20 mouse cellular contexts compared by ENCODE assay signal in the genomic region with DNA sequence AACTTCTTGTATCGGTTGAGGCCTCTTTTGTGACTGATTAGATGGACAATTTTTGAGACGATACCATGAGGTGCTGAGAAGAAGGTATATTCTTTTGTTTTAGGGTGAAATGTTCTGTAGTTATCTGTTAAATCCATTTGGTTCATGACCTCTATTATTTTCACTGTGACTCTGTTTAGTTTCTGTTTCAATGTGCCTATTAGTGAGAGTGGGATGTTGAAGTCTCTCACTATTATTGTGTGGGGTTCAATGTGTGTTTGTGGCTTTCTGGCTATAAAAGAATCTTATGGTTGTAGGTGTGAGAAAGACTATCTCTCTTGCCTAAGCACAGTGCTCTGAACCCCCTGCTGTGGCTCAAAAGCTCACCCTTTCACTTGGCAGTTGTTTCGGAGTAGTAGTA.
DNase-seq lines count a peak whose midpoint lies in the region; ATAC-seq and TF ChIP-seq lines count a peak whose summit lies in the region.
"Had no signal": no experiment of that assay in that cellular context is flagged by ENCODE, and none has a peak within 500 bp of the region (broad histone marks: within the 10 kb centered on the region; RNA-seq: fewer than 3 reads in every experiment).

No protein-coding gene starts in this region.

- intact Hi-C loops in gastrocnemius, adult 2 months (cut with DNase I): no loop called here
- intact Hi-C loops in gastrocnemius, postnatal 36 days (cut with DNase I): no loop called here

- no peak for TF ChIP-seq CTCF in gastrocnemius, adult 2 months (IDR thresholded peaks at IDR 0.05)

- DNase-seq in gastrocnemius, adult 2 months: no peak
- no peak for DNase-seq in gastrocnemius, postnatal 36 days
- no peak for DNase-seq in cerebellum, adult 8-10 months
- no peak for DNase-seq in ovary, adult 18-20 months (ENCODE audit: low spot score)
- DNase-seq: adrenal gland, adult 2 months; adrenal gland, postnatal 10 days; adrenal gland, postnatal 25 days; B cell, adult 2 months; cerebellum, adult 11 months; cerebellum, adult 18-20 months; cerebellum, adult 9-10 months; cerebellum, postnatal 10 days; cerebellum, postnatal 25 days; forebrain, postnatal 0 days had no signal

- H3K4me3 ChIP-seq in gastrocnemius, adult 2 months: no peak overlapping the region
- H3K4me3 ChIP-seq: embryonic facial prominence, embryonic 10.5 days; embryonic facial prominence, embryonic 12.5 days; forebrain, embryonic 13.5 days; forebrain, embryonic 15.5 days had no signal

- ATAC-seq in activated CD4-positive, CD25-positive, alpha-beta regulatory T cell, adult 4 months: peak; percentile 19
- ATAC-seq: forebrain, embryonic 13.5 days; forebrain, embryonic 15.5 days; forebrain, postnatal 0 days; Patski had no signal

- H3K27ac ChIP-seq in gastrocnemius, adult 2 months: peak overlapping the region; percentile 81; the same call in 1 of the 2 replicates
- H3K27ac ChIP-seq: embryonic facial prominence, embryonic 10.5 days; embryonic facial prominence, embryonic 12.5 days; forebrain, embryonic 13.5 days; forebrain, embryonic 15.5 days had no signal
